Mouse (Mus musculus): ENCODE results near the gene Bora.

The Bora gene

DNA sequence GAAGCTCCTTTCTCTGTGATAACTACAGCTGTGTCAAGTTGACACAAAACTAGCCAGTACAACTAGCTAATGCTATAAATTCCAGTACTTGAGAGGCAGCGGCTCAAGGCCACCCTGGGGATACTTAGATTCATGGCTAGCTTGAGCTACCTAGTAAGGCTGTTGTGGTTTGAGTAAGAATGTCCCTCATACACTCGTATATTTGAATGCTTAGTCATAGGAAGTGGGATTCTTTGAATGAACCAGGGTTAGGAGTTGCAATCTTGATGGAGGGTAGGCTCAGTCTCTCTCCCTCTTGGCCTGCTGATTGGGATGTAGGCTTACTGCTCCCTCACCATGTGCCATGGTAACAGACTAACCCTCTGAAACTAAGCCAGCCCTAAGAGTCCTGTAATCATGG is 17.1 kb downstream of the Bora start:
- no peak for DNase-seq (ENCODE audit: low read depth, low spot score)

DNA sequence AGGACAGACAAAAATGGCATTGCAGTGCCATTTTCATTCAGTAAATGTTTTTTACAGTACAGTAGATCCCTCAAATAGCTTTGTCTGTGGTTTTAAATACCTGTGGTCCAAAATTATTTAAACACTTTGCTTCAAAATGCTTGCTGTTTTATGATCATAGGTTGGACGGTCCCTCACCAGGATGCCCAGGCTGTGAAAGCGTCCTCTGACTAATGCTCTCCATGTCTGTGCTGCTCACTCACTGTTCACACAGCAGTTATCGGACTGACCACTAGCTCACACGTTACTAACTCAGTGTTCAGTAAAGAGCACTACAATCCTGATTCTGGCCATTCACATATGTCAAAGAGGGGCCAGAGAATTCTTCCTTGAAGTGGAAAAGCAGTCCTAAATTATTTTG is 25.1 kb downstream of the Bora start:
- DNase-seq (ENCODE audit: low read depth, low spot score), result peak; percentile 14

DNA sequence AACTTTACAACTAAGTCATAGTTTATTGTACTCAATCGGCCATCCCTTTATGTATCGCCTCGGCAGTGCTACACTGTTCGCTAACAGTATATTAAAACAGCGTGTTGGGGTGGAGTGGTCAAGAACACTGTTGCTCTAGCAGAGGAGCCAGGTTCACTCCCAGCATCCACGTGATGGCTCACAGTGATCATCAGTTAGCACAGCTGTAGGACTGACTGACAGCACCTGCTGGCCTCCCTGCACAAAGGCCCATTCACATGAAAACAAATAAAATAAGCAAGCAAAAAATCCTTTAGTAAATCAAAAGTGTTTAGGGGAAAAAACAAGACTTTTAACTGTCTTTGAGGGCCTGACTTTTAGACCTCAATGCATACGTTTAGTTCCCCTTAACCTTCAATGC is 42.9 kb downstream of the Bora start:
- no peak for DNase-seq (ENCODE audit: low read depth, low spot score)

DNA sequence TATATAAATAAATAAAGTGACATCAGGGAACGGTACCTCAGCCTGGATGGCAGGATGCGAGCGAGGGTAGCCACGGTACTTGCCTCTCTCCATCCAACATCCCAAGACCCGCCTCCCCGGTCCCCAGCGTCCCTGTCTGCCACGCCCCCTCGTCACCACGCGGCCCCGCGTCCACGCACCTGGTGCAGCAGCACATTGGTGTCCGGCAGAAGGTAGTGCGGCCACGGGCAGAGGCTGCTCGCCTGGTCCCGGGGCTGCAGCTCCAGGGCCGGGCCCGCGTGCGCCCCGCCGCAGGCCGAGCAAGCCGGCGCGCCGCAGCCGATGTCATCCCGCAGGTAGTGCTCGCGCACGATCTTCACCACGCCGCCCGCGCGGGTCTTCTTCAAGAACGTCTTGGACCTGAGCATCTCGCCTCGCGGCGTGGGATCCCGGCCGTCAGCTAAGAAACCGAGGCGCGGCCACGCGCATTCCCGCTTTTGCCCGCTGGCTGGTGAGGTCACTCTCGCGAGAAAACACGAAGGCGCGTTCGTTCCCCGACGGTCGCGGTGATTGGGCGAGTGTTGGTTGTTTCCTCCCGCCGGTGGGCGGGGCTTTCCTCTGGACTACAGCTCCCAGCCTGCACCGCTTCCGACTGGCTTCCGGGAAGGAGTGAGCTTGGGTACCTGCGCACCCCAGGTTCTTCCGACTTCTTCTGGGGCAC is 53.4 kb downstream of the Bora start, which contains the start of the genes Pibf1 and Dis3:
Pibf1 (plus strand) TSS at position 158 of the 700 bp plus-strand sequence.
Dis3 (minus strand) TSS at position 504 of the 700 bp plus-strand sequence.
- DNase-seq (ENCODE audit: low read depth, low spot score), result peak; percentile 99

DNA sequence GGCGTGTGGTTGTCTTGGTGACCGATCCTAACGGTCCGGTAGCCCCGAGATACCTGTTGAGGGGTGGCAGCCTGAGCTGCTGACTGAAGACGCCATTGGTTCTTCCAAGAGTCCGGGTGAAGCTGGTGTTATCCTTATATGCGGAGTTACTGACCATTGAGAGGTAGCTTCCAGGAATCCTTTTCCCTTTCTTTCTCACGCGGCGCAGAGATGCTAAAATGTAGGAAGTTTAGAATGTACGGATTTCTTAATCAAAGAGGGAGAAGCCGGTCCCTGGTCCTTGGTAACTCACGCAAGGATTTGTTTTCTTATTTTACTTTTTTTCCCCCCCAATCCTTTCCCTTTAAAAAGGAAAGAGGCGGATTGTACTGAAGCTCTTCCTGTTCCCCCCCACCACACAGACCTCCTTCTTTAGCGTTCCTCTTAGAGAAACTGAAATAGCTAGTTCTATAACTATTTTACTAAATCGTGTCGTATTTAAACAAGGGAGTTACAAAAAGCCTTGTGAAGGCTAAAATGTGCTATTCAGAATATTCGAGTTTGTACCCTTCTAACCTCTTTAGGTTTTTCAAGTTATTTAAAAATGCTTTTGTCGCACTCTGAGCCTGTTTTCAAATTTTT is 54.1 kb downstream of the Bora start:
- DNase-seq (ENCODE audit: low read depth, low spot score), result no peak

DNA sequence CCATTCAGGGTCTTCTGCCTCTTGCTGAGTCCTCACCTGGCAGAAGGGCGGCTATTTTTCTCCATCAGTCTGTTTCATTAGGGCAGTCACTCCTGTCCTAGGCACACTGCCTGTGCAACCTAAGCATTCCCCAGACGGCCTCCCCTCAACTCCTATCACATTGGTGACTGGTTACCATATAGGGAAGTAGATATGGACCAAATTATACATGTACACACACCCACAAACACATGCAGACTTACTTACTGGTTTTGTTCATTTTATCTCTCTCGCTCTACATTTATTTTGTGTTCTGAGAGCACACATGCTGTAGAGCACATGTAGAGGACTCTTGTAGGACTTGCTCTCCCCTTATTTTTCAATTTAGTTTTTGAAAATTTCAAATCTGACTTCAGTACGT is 57.0 kb downstream of the Bora start:
- no peak for DNase-seq (ENCODE audit: low read depth, low spot score)

DNA sequence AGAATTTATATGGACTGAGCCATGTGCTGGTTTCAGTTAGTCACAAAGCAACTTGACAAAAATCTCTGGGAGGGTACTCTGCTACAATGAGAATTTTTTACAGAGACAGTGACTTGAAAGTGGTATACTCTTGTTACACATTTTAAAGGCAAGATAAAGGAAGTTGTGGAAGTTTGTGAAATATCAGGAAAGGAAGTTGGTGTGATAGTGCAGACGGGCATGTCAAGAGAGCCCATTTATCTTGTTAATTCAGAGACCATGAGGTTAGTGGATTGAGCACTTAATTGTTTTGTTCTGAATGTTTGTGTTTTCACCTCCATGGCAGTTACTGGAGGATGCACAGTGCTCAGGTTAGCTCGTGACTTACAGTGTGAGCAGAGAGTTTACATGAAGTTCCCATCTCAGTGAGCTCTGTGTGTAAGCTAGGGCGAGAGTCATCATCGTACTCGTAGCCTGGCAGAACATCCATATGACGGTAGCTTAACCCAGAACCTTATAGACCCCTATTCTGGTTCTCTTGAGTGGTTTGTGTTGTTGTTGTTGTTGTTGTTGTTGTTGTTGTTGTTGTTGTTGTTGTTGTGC is 58.6 kb downstream of the Bora start:
- DNase-seq (ENCODE audit: low read depth, low spot score), result no peak

DNA sequence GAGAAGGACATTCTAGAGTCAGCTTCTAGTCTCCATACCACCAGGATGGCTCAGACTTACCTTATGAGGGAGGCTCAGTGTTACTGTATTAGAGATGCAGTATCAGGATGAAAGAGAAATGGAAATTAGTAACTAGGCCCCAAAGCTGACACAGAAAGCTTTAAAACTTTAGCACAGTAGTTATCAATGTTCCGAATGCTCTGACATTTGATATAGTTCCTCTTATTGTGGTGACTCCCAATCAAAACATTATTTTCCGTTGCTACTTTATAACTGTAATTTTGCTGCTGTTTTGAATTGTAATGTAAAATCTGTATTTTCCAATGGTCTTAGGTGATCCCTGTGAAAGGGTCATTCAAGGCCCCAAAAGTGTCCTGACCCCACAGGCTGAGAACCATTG is 60.6 kb downstream of the Bora start:
- no peak for DNase-seq (ENCODE audit: low read depth, low spot score)

DNA sequence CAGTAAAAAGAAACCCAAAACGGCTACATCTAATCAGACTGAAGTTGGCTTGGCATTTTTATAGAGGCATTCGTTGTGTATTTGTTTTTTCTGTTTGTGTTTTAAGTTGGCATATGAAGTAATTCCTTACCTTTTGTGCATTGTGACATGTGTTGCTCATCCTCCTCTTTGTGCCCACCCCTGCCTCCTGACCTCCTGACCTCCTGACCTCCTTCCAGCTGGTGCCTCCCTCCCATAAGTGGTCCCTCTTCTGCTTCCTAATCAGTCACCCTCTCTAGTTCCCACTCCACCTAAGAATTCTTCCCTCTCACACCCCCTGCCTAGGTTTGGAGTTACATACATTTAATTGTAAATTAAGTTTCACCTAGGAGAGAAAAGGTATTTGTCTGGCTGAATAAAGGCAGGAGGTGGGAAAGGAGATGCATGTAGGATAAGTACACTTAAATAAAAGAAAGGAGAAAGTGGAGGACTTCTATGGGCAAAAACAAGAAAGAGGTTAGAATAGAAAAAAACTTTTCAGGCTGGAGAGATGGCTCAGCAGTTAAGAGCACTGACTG is 61.7 kb downstream of the Bora start:
- peak; percentile 93 for DNase-seq (ENCODE audit: low read depth, low spot score)

DNA sequence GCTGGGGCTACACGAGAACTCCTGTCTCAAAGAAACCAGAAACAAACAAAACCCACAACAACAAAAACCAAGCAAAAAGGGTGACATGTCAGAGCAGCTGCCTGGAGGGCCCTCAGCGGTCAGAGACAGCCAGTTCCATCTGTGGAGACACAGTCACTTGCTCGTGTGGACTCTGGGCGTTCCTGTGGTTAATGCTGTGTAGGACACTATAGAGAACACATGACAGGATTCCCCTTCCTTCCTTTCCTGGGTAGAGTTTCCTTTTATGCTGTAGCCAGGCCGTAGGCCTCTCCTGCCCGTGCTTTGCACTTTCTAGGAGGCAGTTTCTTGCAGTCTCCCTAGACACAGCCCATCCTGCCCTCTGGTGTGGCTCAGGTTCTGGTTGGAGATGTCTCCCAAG is 62.7 kb downstream of the Bora start:
- DNase-seq (ENCODE audit: low read depth, low spot score), result no peak

DNA sequence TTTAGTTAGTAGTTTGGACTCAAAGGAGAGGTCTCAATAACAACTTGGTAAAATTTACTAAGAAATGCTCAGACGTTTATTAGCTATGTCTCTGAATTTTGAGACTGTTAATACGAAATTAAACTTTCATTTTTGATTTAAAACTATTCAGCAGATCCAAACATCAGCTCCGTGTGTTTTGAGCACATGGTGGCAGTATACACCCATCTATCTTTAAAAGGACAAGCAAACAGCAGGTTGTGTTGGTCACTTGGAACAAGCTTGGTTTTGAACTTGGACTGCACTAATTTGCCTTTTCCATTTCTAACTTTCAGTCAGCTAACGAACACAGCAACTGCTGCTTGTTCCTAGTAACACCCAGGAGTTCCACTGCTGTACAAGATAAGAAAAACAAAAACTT is 71.6 kb downstream of the Bora start:
- DNase-seq (ENCODE audit: low read depth, low spot score), result no peak

DNA sequence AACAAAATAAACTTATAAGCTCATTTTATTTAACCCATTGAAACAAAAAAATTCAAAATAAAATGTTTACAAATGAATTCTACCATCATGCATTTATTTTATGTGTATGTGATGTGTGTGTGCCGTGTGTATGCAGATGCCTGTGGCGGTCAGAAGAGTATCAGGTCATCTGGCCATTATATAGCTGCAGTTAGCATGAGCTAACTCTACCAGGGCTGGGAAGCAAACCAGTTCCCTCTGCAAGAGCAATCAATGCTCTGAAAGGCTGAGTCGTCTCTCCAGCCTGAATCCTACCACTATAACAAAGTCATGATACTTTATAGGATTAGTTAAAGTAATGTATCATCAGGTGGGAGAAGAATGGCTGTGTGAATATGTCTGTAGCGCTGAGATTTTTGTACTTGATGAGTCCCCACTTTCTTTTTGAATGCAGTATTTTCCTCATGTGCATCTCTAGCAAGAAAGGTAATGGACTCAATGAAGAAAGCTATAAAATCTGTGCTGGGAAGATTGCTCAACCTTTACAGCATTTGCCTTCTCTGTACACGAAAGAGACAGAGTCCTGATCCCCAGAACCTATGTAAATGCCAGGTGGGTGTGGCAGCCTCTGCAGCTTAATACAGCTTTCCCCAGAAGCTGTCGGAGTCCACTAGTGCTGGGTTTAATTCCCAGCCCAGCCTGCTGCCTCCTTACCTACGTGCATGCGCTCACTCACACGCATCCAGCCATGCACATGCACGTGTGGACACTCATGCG is 75.7 kb downstream of the Bora start:
- DNase-seq (ENCODE audit: low read depth, low spot score), result no peak

DNA sequence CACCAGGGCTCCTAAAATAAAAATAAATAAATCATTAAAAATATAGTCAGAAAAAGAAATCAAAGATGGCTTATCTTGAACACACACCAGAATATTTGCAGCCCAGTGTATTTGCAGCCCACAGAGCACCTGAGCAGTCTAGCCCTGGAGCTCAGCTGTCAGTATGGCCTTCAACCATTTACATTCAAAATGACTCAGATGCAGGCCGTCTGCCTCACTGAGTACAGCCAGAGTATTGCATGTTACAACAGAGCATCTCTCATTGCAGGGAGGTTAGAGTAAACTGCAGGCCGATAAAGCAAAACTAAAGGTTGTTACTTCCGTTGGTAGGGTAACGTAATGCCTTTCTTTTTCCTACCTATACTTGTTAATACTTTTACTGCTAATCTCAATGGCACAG is 78.1 kb downstream of the Bora start:
- peak; percentile 37 for DNase-seq (ENCODE audit: low read depth, low spot score)
